Mouse (Mus musculus): Measurements from ENCODE around the gene Prickle4. TPM values are rescaled to one million over a fixed set of nuclear protein-coding genes. Genes with fewer than 3 reads are reported as not detected.

Prickle4 gene
- polyA plus RNA-seq, 2 experiments: 0.23 TPM; not detected in 1

- Histone ChIP-seq H3K4me1 (replicated peaks; ENCODE audit: control insufficient read depth in 2 of 2, insufficient read depth in 2 of 2, low read length in 1 of 2) (no peaks in the 10 kb centered on the region), H3K4me2 (ENCODE audit: low read depth) (peak overlapping the region; percentile 59), H3K4me3 (ENCODE audit: insufficient read depth in 1 of 2, low read depth in 2 of 2, low read length in 2 of 2) (peak overlapping the region; percentile 16 to 20; a peak in 3 of 4 replicates), H3K9me3 (ENCODE audit: control insufficient read depth, low read length) (no peaks in the 10 kb centered on the region), H3K27me3 (ENCODE audit: control insufficient read depth, insufficient read depth, low read length) (peaks cover 19% of the 10 kb centered on the region), H3K9ac (replicated peaks) (no peak overlapping the region), H3K36me3 (replicated peaks; ENCODE audit: control insufficient read depth, insufficient read depth, low read depth) (peaks cover 9% of the 10 kb centered on the region), H3K27ac (no peak overlapping the region)
- ATAC-seq (ENCODE audit: insufficient read depth) (peak; percentile 26; the same call in 1 of the 2 replicates), DNase-seq (ENCODE audit: low read depth in 3 of 3, low spot score in 3 of 3) (no peak)
- TF ChIP-seq EP300 (IDR thresholded peaks at IDR 0.05; ENCODE audit: low read depth) (no peak), CTCF (IDR thresholded peaks at IDR 0.05; ENCODE audit: low read depth) (no peak)
- WGBS (ENCODE audit: insufficient replicate concordance): 8% methylated on average over 68 of the region's 68 CpGs
Measured at GRCm38 (mm10) chr17:47672311-47673111, 22.0 kb downstream of the Prickle4 start.

GRCm38 (mm10) chr17:47671988-47672310 lies 22.6 kb downstream of the Prickle4 start:
- no peak for DNase-seq (ENCODE audit: low read depth in 3 of 3, low spot score in 3 of 3)
- 38% methylated on average over 14 of the region's 14 CpGs for WGBS (ENCODE audit: insufficient replicate concordance)
- no peak overlapping the region for H3K9ac ChIP-seq (replicated peaks)

GRCm38 (mm10) chr17:47669166-47669565 lies 25.4 kb downstream of the Prickle4 start:
- peaks cover 5% of the 10 kb centered on the region for H3K36me3 ChIP-seq (replicated peaks; ENCODE audit: control insufficient read depth, insufficient read depth, low read depth)
- ATAC-seq (ENCODE audit: insufficient read depth) (no peak), DNase-seq (ENCODE audit: low read depth in 3 of 3, low spot score in 3 of 3) (no peak)
- no peak overlapping the region for H3K4me2 ChIP-seq (ENCODE audit: low read depth)
- peaks cover 19% of the 10 kb centered on the region for H3K27me3 ChIP-seq (ENCODE audit: control insufficient read depth, insufficient read depth, low read length)
- no peak overlapping the region for H3K27ac ChIP-seq
- H3K4me3 ChIP-seq (ENCODE audit: insufficient read depth in 1 of 2, low read depth in 2 of 2, low read length in 2 of 2): no peak overlapping the region
- TF ChIP-seq CTCF (IDR thresholded peaks at IDR 0.05; ENCODE audit: low read depth) (no peak), EP300 (IDR thresholded peaks at IDR 0.05; ENCODE audit: low read depth) (no peak)
- H3K9me3 ChIP-seq (ENCODE audit: control insufficient read depth, low read length): no peaks in the 10 kb centered on the region
- H3K9ac ChIP-seq (replicated peaks): no peak overlapping the region
- no peaks in the 10 kb centered on the region for H3K4me1 ChIP-seq (replicated peaks; ENCODE audit: control insufficient read depth in 2 of 2, insufficient read depth in 2 of 2, low read length in 1 of 2)
- WGBS (ENCODE audit: insufficient replicate concordance): 76% methylated on average over 4 of the region's 4 CpGs

More at GRCm38 (mm10) chr17:47671988-47672310, 22.6 kb downstream of the Prickle4 start:
- peaks cover 19% of the 10 kb centered on the region for H3K27me3 ChIP-seq (ENCODE audit: control insufficient read depth, insufficient read depth, low read length)
- no peak for ATAC-seq (ENCODE audit: insufficient read depth)
- no peaks in the 10 kb centered on the region for H3K9me3 ChIP-seq (ENCODE audit: control insufficient read depth, low read length)
- H3K36me3 ChIP-seq (replicated peaks; ENCODE audit: control insufficient read depth, insufficient read depth, low read depth): peaks cover 10% of the 10 kb centered on the region
- no peak for TF ChIP-seq CTCF (IDR thresholded peaks at IDR 0.05; ENCODE audit: low read depth)
- no peak for TF ChIP-seq EP300 (IDR thresholded peaks at IDR 0.05; ENCODE audit: low read depth)
- no peak overlapping the region for H3K27ac ChIP-seq
- no peaks in the 10 kb centered on the region for H3K4me1 ChIP-seq (replicated peaks; ENCODE audit: control insufficient read depth in 2 of 2, insufficient read depth in 2 of 2, low read length in 1 of 2)
- H3K4me3 ChIP-seq (ENCODE audit: insufficient read depth in 1 of 2, low read depth in 2 of 2, low read length in 2 of 2): peak overlapping the region; percentile 1 to 20; a peak in 2 of 4 replicates
- H3K4me2 ChIP-seq (ENCODE audit: low read depth): peak overlapping the region; percentile 59

- no peaks in the 10 kb centered on the region for H3K4me1 ChIP-seq (replicated peaks; ENCODE audit: control insufficient read depth in 2 of 2, insufficient read depth in 2 of 2, low read length in 1 of 2)
Measured at GRCm38 (mm10) chr17:47664474-47664873, 30.1 kb downstream of the Prickle4 start.

GRCm38 (mm10) chr17:47663009-47663713 lies 31.4 kb downstream of the Prickle4 start:
- Histone ChIP-seq H3K36me3 (replicated peaks; ENCODE audit: control insufficient read depth, insufficient read depth, low read depth) (peaks cover 2% of the 10 kb centered on the region; the same call in 1 of the 2 replicates), H3K4me2 (ENCODE audit: low read depth) (no peak overlapping the region), H3K9me3 (ENCODE audit: control insufficient read depth, low read length) (no peaks in the 10 kb centered on the region), H3K27ac (no peak overlapping the region), H3K4me3 (ENCODE audit: insufficient read depth in 1 of 2, low read depth in 2 of 2, low read length in 2 of 2) (no peak overlapping the region), H3K4me1 (replicated peaks; ENCODE audit: control insufficient read depth in 2 of 2, insufficient read depth in 2 of 2, low read length in 1 of 2) (no peaks in the 10 kb centered on the region), H3K27me3 (ENCODE audit: control insufficient read depth, insufficient read depth, low read length) (no peaks in the 10 kb centered on the region), H3K9ac (replicated peaks) (no peak overlapping the region)
- ATAC-seq (ENCODE audit: insufficient read depth) (no peak), DNase-seq (ENCODE audit: low read depth in 3 of 3, low spot score in 3 of 3) (no peak)
- WGBS (ENCODE audit: insufficient replicate concordance): 74% methylated on average over 9 of the region's 9 CpGs
- no peak for TF ChIP-seq EP300 (IDR thresholded peaks at IDR 0.05; ENCODE audit: low read depth)

More at GRCm38 (mm10) chr17:47664474-47664873, 30.1 kb downstream of the Prickle4 start:
- Histone ChIP-seq H3K27me3 (ENCODE audit: control insufficient read depth, insufficient read depth, low read length) (no peaks in the 10 kb centered on the region), H3K27ac (no peak overlapping the region), H3K4me3 (ENCODE audit: insufficient read depth in 1 of 2, low read depth in 2 of 2, low read length in 2 of 2) (no peak overlapping the region), H3K9me3 (ENCODE audit: control insufficient read depth, low read length) (no peaks in the 10 kb centered on the region), H3K4me2 (ENCODE audit: low read depth) (no peak overlapping the region), H3K9ac (replicated peaks) (no peak overlapping the region), H3K36me3 (replicated peaks; ENCODE audit: control insufficient read depth, insufficient read depth, low read depth) (peaks cover 2% of the 10 kb centered on the region; the same call in 1 of the 2 replicates)
- ATAC-seq (ENCODE audit: insufficient read depth) (no peak), DNase-seq (ENCODE audit: low read depth in 3 of 3, low spot score in 3 of 3) (no peak)
- 66% methylated on average over 7 of the region's 7 CpGs for WGBS (ENCODE audit: insufficient replicate concordance)
- no peak for TF ChIP-seq EP300 (IDR thresholded peaks at IDR 0.05; ENCODE audit: low read depth)
- no peak for TF ChIP-seq CTCF (IDR thresholded peaks at IDR 0.05; ENCODE audit: low read depth)
